Mouse (Mus musculus) intestine, embryonic 14.5 days (tissue): ENCODE measurements around the gene Gm20422. TPM values are rescaled to one million over a fixed set of nuclear protein-coding genes. Genes with fewer than 3 reads are reported as not detected.

Experiments
- ATAC-seq: fragments of 200-750 bp; cut with Nextera tagmentation; replicated peaks from 2 replicates; pipeline ENCODE4 v1.8.0; 2017; ENCODE audit warnings: low read depth, moderate number of reproducible peaks, moderate TSS enrichment, moderate library complexity; ENCODE audit not compliant: low FRiP score, low TSS enrichment
- DNase-seq: peaks from one replicate; pipeline ENCODE4 v3.0.0-alpha.2; 2018; ENCODE audit warnings: low spot score
- H3K27ac ChIP-seq: fragments of 300-500 bp; sonication (generic); 2 replicates; pipeline ENCODE4 v1.5.1; 2014; ENCODE audit warnings: low read depth, mild to moderate bottlenecking, control low read depth
- H3K27me3 ChIP-seq: fragments of 300-500 bp; sonication (generic); replicated peaks from 2 replicates; pipeline ENCODE4 v1.6.1; 2014; ENCODE audit warnings: low read length, control low read depth; ENCODE audit not compliant: control insufficient read depth, insufficient read depth
- H3K36me3 ChIP-seq: fragments of 300-500 bp; sonication (generic); 2 replicates; pipeline ENCODE4 v1.6.1; 2014; ENCODE audit warnings: low read length, control low read depth; ENCODE audit not compliant: control insufficient read depth, insufficient read depth
- H3K4me1 ChIP-seq: fragments of 300-500 bp; sonication (generic); replicated peaks from 2 replicates; pipeline ENCODE4 v1.6.1; 2014; ENCODE audit warnings: low read length, control low read depth, mixed read lengths; ENCODE audit not compliant: control insufficient read depth, insufficient read depth
- H3K4me2 ChIP-seq: fragments of 300-500 bp; sonication (generic); 2 replicates; pipeline ENCODE4 v1.6.1; 2014; ENCODE audit warnings: low read length
- H3K4me3 ChIP-seq: fragments of 300-500 bp; sonication (generic); 2 replicates; pipeline ENCODE4 v1.5.1; 2014; ENCODE audit warnings: low read depth, low read length, control low read depth, mixed read lengths
- H3K9ac ChIP-seq: fragments of 300-500 bp; sonication (generic); 2 replicates; pipeline ENCODE4 v1.6.1; 2014; ENCODE audit warnings: mild to moderate bottlenecking, low read length
- H3K9me3 ChIP-seq: fragments of 300-500 bp; sonication (generic); 2 replicates; pipeline ENCODE4 v1.6.1; 2016; ENCODE audit warnings: low read length, control low read depth; ENCODE audit not compliant: control insufficient read depth
- WGBS: fragments of 180-500 bp; shearing (Covaris S2); extraction: QIAGEN DNeasy Blood & Tissue Kit; methylation state at CpG from one replicate; pipeline ENCODE4 v1.1.7; 2014; 5-methylcytosine and 5-hydroxymethylcytosine counted together
- polyA plus RNA-seq: library from polyadenylated mRNA; unstranded; fragments of >200 nt; fragmentation: Nextera tagmentation; extraction: Ambion mirVana; gene quantifications from 2 replicates; pipeline ENCODE4 v1.2.1, GENCODE M21; 2014

Gene Gm20422
- polyA plus RNA-seq, 1 experiment from 2014 or later = 0.73 TPM

GRCm38 (mm10) chr8:69799261-69799660 is 24.6 kb upstream of the Gm20422 start:
- Histone ChIP-seq H3K9ac (no peak overlapping the region), H3K4me2 (no peak overlapping the region), H3K27ac (no peak overlapping the region), H3K27me3 (no peaks in the 10 kb centered on the region), H3K36me3 (peaks cover 98% of the 10 kb centered on the region), H3K4me3 (no peak overlapping the region), H3K4me1 (no peaks in the 10 kb centered on the region), H3K9me3 (no peaks in the 10 kb centered on the region)
- WGBS = 94% methylated on average over 8 of the region's 8 CpGs
- no peak for DNase-seq
- no peak for ATAC-seq

- no peaks in the 10 kb centered on the region for H3K27me3 ChIP-seq
- no peaks in the 10 kb centered on the region for H3K9me3 ChIP-seq
- ATAC-seq (no peak), DNase-seq (no peak)
- H3K4me2 ChIP-seq = no peak overlapping the region
- peaks cover 3% of the 10 kb centered on the region; the same call in 1 of the 2 replicates for H3K4me1 ChIP-seq
- H3K9ac ChIP-seq = no peak overlapping the region
- peaks cover 96% of the 10 kb centered on the region for H3K36me3 ChIP-seq
- WGBS = 91% methylated on average over 10 of the region's 10 CpGs
- H3K4me3 ChIP-seq = no peak overlapping the region
- no peak overlapping the region for H3K27ac ChIP-seq
Measured at GRCm38 (mm10) chr8:69797661-69798060, 23.0 kb upstream of the Gm20422 start.

GRCm38 (mm10) chr8:69796721-69797345 is 22.1 kb upstream of the Gm20422 start:
- ATAC-seq (no peak), DNase-seq (no peak)
- Histone ChIP-seq H3K4me2 (no peak overlapping the region), H3K36me3 (peaks cover 88% of the 10 kb centered on the region), H3K27me3 (no peaks in the 10 kb centered on the region), H3K4me1 (peaks cover 11% of the 10 kb centered on the region), H3K9me3 (no peaks in the 10 kb centered on the region), H3K27ac (no peak overlapping the region), H3K4me3 (no peak overlapping the region), H3K9ac (no peak overlapping the region)
- 94% methylated on average over 16 of the region's 16 CpGs for WGBS

- ATAC-seq (no peak), DNase-seq (no peak)
- Histone ChIP-seq H3K27me3 (no peaks in the 10 kb centered on the region), H3K4me3 (no peak overlapping the region), H3K4me1 (peaks cover 12% of the 10 kb centered on the region), H3K9ac (no peak overlapping the region), H3K9me3 (no peaks in the 10 kb centered on the region), H3K27ac (no peak overlapping the region), H3K36me3 (peaks cover 69% of the 10 kb centered on the region), H3K4me2 (no peak overlapping the region)
- WGBS = 96% methylated on average over 6 of the region's 6 CpGs
Measured at GRCm38 (mm10) chr8:69794901-69795300, 20.2 kb upstream of the Gm20422 start.

- WGBS = 92% methylated on average over 3 of the region's 3 CpGs
- Histone ChIP-seq H3K4me1 (peaks cover 12% of the 10 kb centered on the region), H3K9me3 (no peaks in the 10 kb centered on the region), H3K27ac (no peak overlapping the region), H3K9ac (no peak overlapping the region), H3K27me3 (no peaks in the 10 kb centered on the region), H3K36me3 (peaks cover 61% of the 10 kb centered on the region), H3K4me3 (no peak overlapping the region), H3K4me2 (no peak overlapping the region)
- ATAC-seq (no peak), DNase-seq (no peak)
Measured at GRCm38 (mm10) chr8:69794096-69794495, 19.4 kb upstream of the Gm20422 start.

- no peak for ATAC-seq
Measured at GRCm38 (mm10) chr8:69793666-69794065, 19.0 kb upstream of the Gm20422 start.

GRCm38 (mm10) chr8:69791415-69792068 is 16.9 kb upstream of the Gm20422 start:
- Histone ChIP-seq H3K4me3 (peak overlapping the region; percentile 100), H3K27ac (peak overlapping the region; percentile 79), H3K4me1 (peaks cover 12% of the 10 kb centered on the region), H3K36me3 (peaks cover 36% of the 10 kb centered on the region), H3K9me3 (no peaks in the 10 kb centered on the region), H3K9ac (peak overlapping the region; percentile 96), H3K27me3 (no peaks in the 10 kb centered on the region), H3K4me2 (peak overlapping the region; percentile 80)
- DNase-seq (peak; percentile 69), ATAC-seq (peak; percentile 77)
- under 1% methylated on average over 47 of the region's 48 CpGs for WGBS

More at GRCm38 (mm10) chr8:69793666-69794065, 19.0 kb upstream of the Gm20422 start:
- H3K4me1 ChIP-seq = peaks cover 12% of the 10 kb centered on the region
- DNase-seq = no peak
- peaks cover 57% of the 10 kb centered on the region for H3K36me3 ChIP-seq
- H3K27ac ChIP-seq = no peak overlapping the region
- no peak overlapping the region for H3K4me2 ChIP-seq
- 92% methylated on average over 4 of the region's 4 CpGs for WGBS
- H3K9me3 ChIP-seq = no peaks in the 10 kb centered on the region
- no peak overlapping the region for H3K4me3 ChIP-seq
- no peak overlapping the region for H3K9ac ChIP-seq
- H3K27me3 ChIP-seq = no peaks in the 10 kb centered on the region

- H3K4me3 ChIP-seq = peak within 1 kb of the TSS; percentile 100
- peak within 1 kb of the TSS; percentile 96 for H3K9ac ChIP-seq
- H3K27ac ChIP-seq = peak within 1 kb of the TSS; percentile 79
- peak within 1 kb of the TSS; percentile 80 for H3K4me2 ChIP-seq
- H3K27me3 ChIP-seq = no peaks in the 10 kb centered on the region
- H3K9me3 ChIP-seq = no peaks in the 10 kb centered on the region
- ATAC-seq (peak; percentile 96), DNase-seq (peak; percentile 92)
- WGBS = under 1% methylated on average over 38 of the region's 38 CpGs
- H3K36me3 ChIP-seq = peaks cover 30% of the 10 kb centered on the region
- peaks cover 12% of the 10 kb centered on the region for H3K4me1 ChIP-seq
Measured at GRCm38 (mm10) chr8:69790773-69791367, 16.2 kb upstream of the Gm20422 start, which contains the start of the genes Atp13a1 and Zfp866. Gene Atp13a1 (plus strand): TSS chr8:69791163. Gene Zfp866 (minus strand): TSS chr8:69791178.
